In genomic region chr15:12578276-12578675, GRCm38 (mm10) we compare ENCODE assay signal across 8 mouse cellular contexts.
DNase-seq lines count a peak whose midpoint lies in the region; ATAC-seq and TF ChIP-seq lines count a peak whose summit lies in the region.

No protein-coding gene starts in this region.

- no peaks in the 10 kb centered on the region for H3K36me3 ChIP-seq in thymus, adult 2 months (ENCODE audit: control insufficient read depth, insufficient read depth, low read length)
- H3K36me3 ChIP-seq in forebrain, embryonic 12.5 days (replicated peaks), result no peaks in the 10 kb centered on the region

- no peak overlapping the region for H3K27ac ChIP-seq in thymus, adult 2 months (ENCODE audit: control insufficient read depth, insufficient read depth, low read length)
- no peak overlapping the region for H3K27ac ChIP-seq in forebrain, embryonic 12.5 days

- TF ChIP-seq CTCF in thymus, adult 2 months (IDR thresholded peaks at IDR 0.05; ENCODE audit: borderline replicate concordance, control insufficient read depth, extremely low read depth, insufficient read depth, low read length, poor library complexity), result no peak

- ATAC-seq in forebrain, embryonic 12.5 days (ENCODE audit: low FRiP score), result peak; percentile 37; the same call in 1 of the 2 replicates
- no peak for ATAC-seq in erythroblast, adult 5-6 weeks (replicated peaks; ENCODE audit: low FRiP score, poor library complexity, severe bottlenecking)

- no peaks in the 10 kb centered on the region for H3K27me3 ChIP-seq in thymus, adult 2 months (ENCODE audit: control insufficient read depth, insufficient read depth, low read length)
- H3K27me3 ChIP-seq in forebrain, embryonic 12.5 days, result no peaks in the 10 kb centered on the region

- DNase-seq in thymus, adult 2 months, result peak; percentile 34
- DNase-seq in thymus, adult 18-20 months, result no peak
- DNase-seq in c-Kit-positive CD71-negative TER-119-negative erythroid progenitor cells, embryonic 14.5 days (ENCODE audit: low read depth), result peak; percentile 55
- DNase-seq in induced T-regulatory cell, adult 2 months (ENCODE audit: low read depth), result peak; percentile 61
- DNase-seq in lung, adult 18-20 months, result peak; percentile 42 to 48
- peak; percentile 80 for DNase-seq in retina, embryonic 14.5 days (ENCODE audit: low spot score)

- H3K9ac ChIP-seq in forebrain, embryonic 12.5 days, result no peak overlapping the region

- no peak overlapping the region for H3K4me3 ChIP-seq in thymus, adult 2 months (ENCODE audit: control insufficient read depth, insufficient read depth, low read length)
- no peak overlapping the region for H3K4me3 ChIP-seq in forebrain, embryonic 12.5 days (replicated peaks)

- TF ChIP-seq POLR2A in thymus, adult 2 months (IDR thresholded peaks at IDR 0.05; ENCODE audit: control insufficient read depth, extremely low read depth, insufficient read depth, low read length, poor library complexity), result no peak

- H3K4me1 ChIP-seq in thymus, adult 2 months (replicated peaks; ENCODE audit: control insufficient read depth, insufficient read depth, low read length), result peaks cover 3% of the 10 kb centered on the region; the same call in 1 of the 2 replicates
- peaks cover 12% of the 10 kb centered on the region for H3K4me1 ChIP-seq in forebrain, embryonic 12.5 days

- no peak overlapping the region for H3K4me2 ChIP-seq in forebrain, embryonic 12.5 days

- no peaks in the 10 kb centered on the region for H3K9me3 ChIP-seq in forebrain, embryonic 12.5 days

- 73% methylated on average over 5 of the region's 5 CpGs for WGBS in thymus, adult 2 months
- WGBS in forebrain, embryonic 12.5 days, result 42% methylated on average over 5 of the region's 5 CpGs

Comparison
In these comparisons a context has a peak if more than half of its experiments do, and no peak if none do; other contexts are left out.
1. DNase-seq: peak in thymus, adult 2 months (single experiment), c-Kit-positive CD71-negative TER-119-negative erythroid progenitor cells, embryonic 14.5 days (single experiment), induced T-regulatory cell, adult 2 months (single experiment), lung, adult 18-20 months (2 of 2) and retina, embryonic 14.5 days (single experiment); none in thymus, adult 18-20 months (0 of 2).